Mouse (Mus musculus): Measurements from ENCODE around the gene Ago1.

The Ago1 gene

GRCm38 (mm10) chr4:126473031-126473430, 4.6 kb upstream of the Ago1 start:
- DNase-seq (ENCODE audit: extremely low spot score) = no peak

GRCm38 (mm10) chr4:126469334-126469733, 951 bp upstream of the Ago1 start:
- DNase-seq (ENCODE audit: extremely low spot score) = no peak

- DNase-seq (ENCODE audit: extremely low spot score) = no peak
Observed at GRCm38 (mm10) chr4:126468925-126469324, 542 bp upstream of the Ago1 start.

GRCm38 (mm10) chr4:126467721-126468284, 580 bp downstream of the Ago1 start:
- peak; percentile 92 for DNase-seq (ENCODE audit: extremely low spot score)

- peak; percentile 10 for DNase-seq (ENCODE audit: extremely low spot score)
Observed at GRCm38 (mm10) chr4:126466251-126466750, 2.1 kb downstream of the Ago1 start.

GRCm38 (mm10) chr4:126465843-126466242, 2.5 kb downstream of the Ago1 start:
- peak; percentile 88 for DNase-seq (ENCODE audit: extremely low spot score)

- DNase-seq (ENCODE audit: extremely low spot score) = peak; percentile 36
Observed at GRCm38 (mm10) chr4:126464892-126465235, 3.5 kb downstream of the Ago1 start.

- DNase-seq (ENCODE audit: extremely low spot score) = peak; percentile 4
Observed at GRCm38 (mm10) chr4:126464189-126464891, 4.0 kb downstream of the Ago1 start.

GRCm38 (mm10) chr4:126455441-126455840, 12.9 kb downstream of the Ago1 start:
- DNase-seq (ENCODE audit: extremely low spot score) = no peak

- DNase-seq (ENCODE audit: extremely low spot score) = no peak
Observed at GRCm38 (mm10) chr4:126454547-126455254, 13.7 kb downstream of the Ago1 start.

GRCm38 (mm10) chr4:126450268-126450667, 18.1 kb downstream of the Ago1 start:
- DNase-seq (ENCODE audit: extremely low spot score) = no peak

- no peak for DNase-seq (ENCODE audit: extremely low spot score)
Observed at GRCm38 (mm10) chr4:126447126-126447525, 21.3 kb downstream of the Ago1 start.

GRCm38 (mm10) chr4:126444528-126444927, 23.9 kb downstream of the Ago1 start:
- no peak for DNase-seq (ENCODE audit: extremely low spot score)

- DNase-seq (ENCODE audit: extremely low spot score) = no peak
Observed at GRCm38 (mm10) chr4:126438261-126438660, 30.1 kb downstream of the Ago1 start.

- no peak for DNase-seq (ENCODE audit: extremely low spot score)
Observed at GRCm38 (mm10) chr4:126436268-126436667, 32.1 kb downstream of the Ago1 start.

GRCm38 (mm10) chr4:126434094-126434493, 34.3 kb downstream of the Ago1 start:
- no peak for DNase-seq (ENCODE audit: extremely low spot score)

GRCm38 (mm10) chr4:126433175-126433574, 35.2 kb downstream of the Ago1 start:
- DNase-seq (ENCODE audit: extremely low spot score) = no peak

GRCm38 (mm10) chr4:126431746-126432145, 36.6 kb downstream of the Ago1 start:
- no peak for DNase-seq (ENCODE audit: extremely low spot score)

GRCm38 (mm10) chr4:126429347-126430079, 38.9 kb downstream of the Ago1 start, which contains the start of gene Ago3:
TSS of gene Ago3 (minus strand) at chr4:126429556.
- DNase-seq (ENCODE audit: extremely low spot score) = peak; percentile 93

GRCm38 (mm10) chr4:126428682-126429346, 39.6 kb downstream of the Ago1 start:
- peak; percentile 1 for DNase-seq (ENCODE audit: extremely low spot score)

GRCm38 (mm10) chr4:126423866-126424265, 44.5 kb downstream of the Ago1 start:
- no peak for DNase-seq (ENCODE audit: extremely low spot score)

Data from embryo, embryonic 9.5 days (tissue).